Mouse (Mus musculus): Measurements from ENCODE around the gene Elmo2. TPM values are rescaled to one million over a fixed set of nuclear protein-coding genes. Genes with fewer than 3 reads are reported as not detected.
A peak's percentile ranks its signal among the peaks of the same experiment; 100 is the strongest.

Elmo2 gene
- polyA plus RNA-seq, 2 experiments, result 77.7 to 83.0 TPM

DNA sequence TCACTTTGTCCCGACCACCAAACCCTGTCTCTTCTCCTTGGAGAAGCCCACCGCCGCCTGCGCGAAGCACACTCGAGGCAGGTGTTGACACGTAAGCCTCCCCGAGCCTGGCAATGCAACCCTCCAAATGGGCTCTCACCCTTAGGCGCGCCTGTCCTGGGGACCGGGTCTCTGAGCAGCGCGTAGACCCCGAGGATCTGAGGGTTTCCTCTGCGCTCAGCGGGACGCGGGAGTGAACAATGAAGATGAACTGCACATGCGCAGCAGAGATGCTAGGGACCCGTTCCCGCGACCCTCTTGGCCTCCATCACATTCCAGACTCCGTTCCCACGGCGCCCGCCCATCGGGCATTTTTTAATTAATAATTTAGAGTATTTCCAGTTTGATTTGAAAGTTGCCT is 42.2 kb upstream of the Elmo2 start, which contains the start of gene Zfp663:
Gene Zfp663 (minus strand): TSS at position 234 of the 400 bp plus-strand sequence.
- H3K27ac ChIP-seq (replicated peaks; ENCODE audit: low read depth, low read length), result no peak within 1 kb of the TSS
- no peak for TF ChIP-seq POLR2A (IDR thresholded peaks at IDR 0.05; ENCODE audit: borderline replicate concordance, extremely low read depth, insufficient read depth, insufficient read length)
- H3K27me3 ChIP-seq (ENCODE audit: control insufficient read depth, insufficient read depth, low read length), result peaks cover 32% of the 10 kb centered on the region
- H3K4me3 ChIP-seq (replicated peaks; ENCODE audit: low read length), result peak within 1 kb of the TSS; percentile 26
- no peaks in the 10 kb centered on the region for H3K9me3 ChIP-seq (ENCODE audit: control insufficient read depth, low read length)
- DNase-seq (ENCODE audit: low spot score), result no peak
- peaks cover 6% of the 10 kb centered on the region; the same call in 1 of the 2 replicates for H3K4me1 ChIP-seq (ENCODE audit: control insufficient read depth, insufficient read depth, low read length)
- H3K9ac ChIP-seq (ENCODE audit: low read depth, low read length, severe bottlenecking), result 0 out of 2 replicates have a peak within 1 kb of the TSS, but pooled peaks have one; percentile 34
- WGBS, result 1% methylated on average over 27 of the region's 27 CpGs
- H3K4me2 ChIP-seq (replicated peaks; ENCODE audit: low read depth, low read length, severe bottlenecking), result peak within 1 kb of the TSS; percentile 49
- no peaks in the 10 kb centered on the region for H3K36me3 ChIP-seq (ENCODE audit: control insufficient read depth, insufficient read depth, low read length)
- no peak for ATAC-seq (ENCODE audit: low FRiP score, low read depth)

DNA sequence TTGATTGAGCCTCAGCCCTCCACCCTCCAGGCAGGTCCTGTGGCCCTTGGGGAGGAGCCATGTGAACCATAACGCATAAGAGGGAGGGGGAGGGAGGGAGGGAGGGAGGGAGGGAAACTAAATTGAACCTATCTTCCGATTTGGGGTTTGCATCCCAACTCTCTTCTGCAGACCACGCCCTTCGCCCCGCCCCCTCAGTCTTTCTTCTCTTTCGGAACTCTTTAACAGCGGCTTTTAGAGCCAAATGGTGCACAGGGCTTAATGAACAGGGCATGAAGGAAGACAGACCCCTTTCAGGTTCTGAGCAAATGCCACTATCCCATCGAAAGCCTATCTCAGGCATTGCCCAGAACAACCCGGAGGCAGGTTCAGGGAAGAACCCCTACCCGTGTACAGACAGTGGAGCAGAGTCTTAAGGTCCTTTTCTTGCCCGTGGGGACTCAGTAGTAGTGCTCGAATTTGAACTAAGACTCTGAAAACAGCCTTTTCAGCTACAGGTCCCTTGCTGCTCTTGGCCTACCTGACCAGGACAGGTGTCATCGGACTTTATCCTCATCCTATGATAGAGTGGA is 41.7 kb upstream of the Elmo2 start:
- peak overlapping the region; percentile 26 for H3K4me3 ChIP-seq (replicated peaks; ENCODE audit: low read length)
- H3K27me3 ChIP-seq (ENCODE audit: control insufficient read depth, insufficient read depth, low read length), result peaks cover 32% of the 10 kb centered on the region
- peaks cover 6% of the 10 kb centered on the region; the same call in 1 of the 2 replicates for H3K4me1 ChIP-seq (ENCODE audit: control insufficient read depth, insufficient read depth, low read length)
- no peak for TF ChIP-seq POLR2A (IDR thresholded peaks at IDR 0.05; ENCODE audit: borderline replicate concordance, extremely low read depth, insufficient read depth, insufficient read length)
- no peaks in the 10 kb centered on the region for H3K36me3 ChIP-seq (ENCODE audit: control insufficient read depth, insufficient read depth, low read length)
- WGBS, result 2% methylated on average over 12 of the region's 13 CpGs
- peak overlapping the region; percentile 49 for H3K4me2 ChIP-seq (replicated peaks; ENCODE audit: low read depth, low read length, severe bottlenecking)
- no peak for DNase-seq (ENCODE audit: low spot score)
- no peak overlapping the region for H3K27ac ChIP-seq (replicated peaks; ENCODE audit: low read depth, low read length)
- no peaks in the 10 kb centered on the region for H3K9me3 ChIP-seq (ENCODE audit: control insufficient read depth, low read length)
- H3K9ac ChIP-seq (ENCODE audit: low read depth, low read length, severe bottlenecking), result no peak overlapping the region
- ATAC-seq (ENCODE audit: low FRiP score, low read depth), result no peak

GRCm38 (mm10) chr2:165367047-165367520 is 40.8 kb upstream of the Elmo2 start:
- DNase-seq (ENCODE audit: low spot score) (peak; percentile 40), ATAC-seq (ENCODE audit: low FRiP score, low read depth) (no peak)
- Histone ChIP-seq H3K9me3 (ENCODE audit: control insufficient read depth, low read length) (no peaks in the 10 kb centered on the region), H3K4me2 (replicated peaks; ENCODE audit: low read depth, low read length, severe bottlenecking) (0 out of 2 replicates have a peak overlapping the region, but pooled peaks have one; percentile 4), H3K4me3 (replicated peaks; ENCODE audit: low read length) (no peak overlapping the region), H3K27me3 (ENCODE audit: control insufficient read depth, insufficient read depth, low read length) (peaks cover 32% of the 10 kb centered on the region), H3K9ac (ENCODE audit: low read depth, low read length, severe bottlenecking) (no peak overlapping the region), H3K36me3 (ENCODE audit: control insufficient read depth, insufficient read depth, low read length) (no peaks in the 10 kb centered on the region), H3K27ac (replicated peaks; ENCODE audit: low read depth, low read length) (no peak overlapping the region), H3K4me1 (ENCODE audit: control insufficient read depth, insufficient read depth, low read length) (peaks cover 6% of the 10 kb centered on the region; the same call in 1 of the 2 replicates)
- 0% methylated on average over 5 of the region's 8 CpGs for WGBS
- no peak for TF ChIP-seq POLR2A (IDR thresholded peaks at IDR 0.05; ENCODE audit: borderline replicate concordance, extremely low read depth, insufficient read depth, insufficient read length)

GRCm38 (mm10) chr2:165364334-165365091 is 38.2 kb upstream of the Elmo2 start:
- 12% methylated on average over 21 of the region's 21 CpGs for WGBS
- H3K4me2 ChIP-seq (replicated peaks; ENCODE audit: low read depth, low read length, severe bottlenecking), result 0 out of 2 replicates have a peak overlapping the region, but pooled peaks have one; percentile 23
- DNase-seq (ENCODE audit: low spot score) (peak; percentile 28), ATAC-seq (ENCODE audit: low FRiP score, low read depth) (0 out of 2 replicates have a peak, but pooled peaks have one; percentile 44)
- no peak for TF ChIP-seq POLR2A (IDR thresholded peaks at IDR 0.05; ENCODE audit: borderline replicate concordance, extremely low read depth, insufficient read depth, insufficient read length)
- no peak overlapping the region for H3K4me3 ChIP-seq (replicated peaks; ENCODE audit: low read length)
- H3K36me3 ChIP-seq (ENCODE audit: control insufficient read depth, insufficient read depth, low read length), result no peaks in the 10 kb centered on the region
- H3K9ac ChIP-seq (ENCODE audit: low read depth, low read length, severe bottlenecking), result no peak overlapping the region
- no peak overlapping the region for H3K27ac ChIP-seq (replicated peaks; ENCODE audit: low read depth, low read length)
- H3K9me3 ChIP-seq (ENCODE audit: control insufficient read depth, low read length), result no peaks in the 10 kb centered on the region
- H3K4me1 ChIP-seq (ENCODE audit: control insufficient read depth, insufficient read depth, low read length), result peaks cover 6% of the 10 kb centered on the region; the same call in 1 of the 2 replicates
- H3K27me3 ChIP-seq (ENCODE audit: control insufficient read depth, insufficient read depth, low read length), result peaks cover 32% of the 10 kb centered on the region

- TF ChIP-seq POLR2A (IDR thresholded peaks at IDR 0.05; ENCODE audit: borderline replicate concordance, extremely low read depth, insufficient read depth, insufficient read length), result no peak
- Histone ChIP-seq H3K36me3 (ENCODE audit: control insufficient read depth, insufficient read depth, low read length) (no peaks in the 10 kb centered on the region), H3K4me2 (replicated peaks; ENCODE audit: low read depth, low read length, severe bottlenecking) (no peak overlapping the region), H3K9me3 (ENCODE audit: control insufficient read depth, low read length) (no peaks in the 10 kb centered on the region), H3K4me3 (replicated peaks; ENCODE audit: low read length) (no peak overlapping the region), H3K27me3 (ENCODE audit: control insufficient read depth, insufficient read depth, low read length) (peaks cover 22% of the 10 kb centered on the region), H3K4me1 (ENCODE audit: control insufficient read depth, insufficient read depth, low read length) (peaks cover 3% of the 10 kb centered on the region; the same call in 1 of the 2 replicates), H3K9ac (ENCODE audit: low read depth, low read length, severe bottlenecking) (no peak overlapping the region), H3K27ac (replicated peaks; ENCODE audit: low read depth, low read length) (no peak overlapping the region)
- no peak for DNase-seq (ENCODE audit: low spot score)
- WGBS, result 84% methylated on average over 6 of the region's 6 CpGs
- no peak for ATAC-seq (ENCODE audit: low FRiP score, low read depth)
Measured at GRCm38 (mm10) chr2:165363282-165363681, 37.0 kb upstream of the Elmo2 start.

Data from limb, embryonic 14.5 days (tissue).